Mouse (Mus musculus): Measurements from ENCODE around the gene Tas2r134.

- TF ChIP-seq CTCF (IDR thresholded peaks at IDR 0.05; ENCODE audit: insufficient read depth, low read depth, low read length) (no peak), POLR2A (IDR thresholded peaks at IDR 0.05; ENCODE audit: insufficient read depth, low read depth, low read length) (no peak)
These were observed 5.4 kb upstream of the Tas2r134 start for GRCm38 (mm10) chr2:51621931-51622330.
